Mouse (Mus musculus): ENCODE measurements around the gene Samd8. TPM values are rescaled to one million over a fixed set of nuclear protein-coding genes. Genes with fewer than 3 reads are reported as not detected.

Gene Samd8
- 10 to 100 TPM; 28.4 to 28.9 TPM for total RNA-seq (2021)

DNA sequence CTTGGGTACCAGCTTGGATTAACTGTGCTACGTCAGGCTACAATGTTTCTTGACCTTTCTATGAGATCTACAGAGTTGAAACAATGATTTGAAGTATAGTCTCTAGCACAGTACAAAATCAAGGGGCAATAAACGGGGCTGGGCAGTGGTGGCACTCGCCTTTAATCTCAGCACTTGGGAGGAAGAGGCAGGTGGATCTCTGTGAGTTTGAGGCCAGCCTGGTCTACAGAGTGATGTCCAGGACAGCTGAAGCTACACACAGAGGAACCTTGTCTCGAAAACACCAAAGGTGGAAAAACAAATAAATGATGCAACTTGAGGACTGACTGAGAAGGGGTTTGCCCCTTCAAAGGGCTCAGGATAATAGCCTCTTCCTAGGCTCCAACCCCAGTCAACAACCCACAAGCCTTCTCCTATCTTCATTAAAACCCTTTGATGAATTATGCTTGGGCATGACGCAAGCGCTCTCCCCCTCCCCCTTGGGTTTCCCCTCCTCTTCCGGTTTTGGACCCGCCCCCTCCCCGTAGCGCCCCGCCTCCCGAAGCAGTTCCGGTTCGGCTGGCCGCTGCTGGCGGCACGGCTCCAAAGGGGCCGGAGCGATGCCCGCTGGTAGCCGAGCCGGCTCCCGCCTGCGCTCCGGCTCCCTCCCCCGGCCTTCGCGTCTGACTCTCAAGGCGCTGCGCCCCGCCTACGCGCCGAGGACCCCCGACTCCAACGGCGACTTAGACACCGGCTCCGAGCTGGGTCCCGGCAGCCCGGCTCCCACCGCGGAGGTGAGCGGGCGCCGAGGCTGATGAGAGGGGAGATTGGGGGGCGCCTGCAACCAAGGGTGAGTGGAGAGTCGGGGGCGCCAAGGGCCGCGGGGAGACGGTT lies at the start of gene Samd8:
TSS of gene Samd8 (plus strand) at position 524 of the 873 bp plus-strand sequence.
- peak; percentile 82 to 89 for DNase-seq
- intact Hi-C loops (cut with DNase I): loop anchor here (2.0 to 5.0 kb wide), 2 partner anchors 99 to 248 kb away; partner anchors contain the start of gene Comtd1

DNA sequence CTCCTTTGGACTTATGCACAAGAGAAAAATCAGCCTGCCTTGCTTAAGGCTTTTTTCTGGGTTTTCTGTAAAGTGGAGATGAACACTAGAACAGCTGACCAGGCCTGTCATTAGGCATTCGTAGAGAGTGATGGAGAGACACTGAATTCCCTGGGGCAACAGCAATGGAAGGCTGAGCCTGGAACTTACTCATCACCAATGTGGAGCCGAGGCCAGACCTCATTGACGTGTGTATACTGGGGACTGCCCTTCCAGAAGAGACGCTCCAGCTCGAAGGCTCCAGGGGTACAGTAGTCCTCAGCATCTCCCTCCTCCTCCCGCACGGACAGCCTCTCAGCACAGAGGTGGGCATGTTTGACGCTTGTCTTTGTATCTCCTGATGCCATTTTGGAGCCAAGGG lies 47.6 kb upstream of the Samd8 start:
- intact Hi-C loops (cut with DNase I): no loop called here
- DNase-seq: no peak

- DNase-seq: no peak
- intact Hi-C loops (cut with DNase I): no loop called here
These were observed 47.1 kb upstream of the Samd8 start for GRCm38 (mm10) chr14:21703255-21703654.

GRCm38 (mm10) chr14:21705462-21705861 lies 44.9 kb upstream of the Samd8 start:
- intact Hi-C loops (cut with DNase I): no loop called here

DNA sequence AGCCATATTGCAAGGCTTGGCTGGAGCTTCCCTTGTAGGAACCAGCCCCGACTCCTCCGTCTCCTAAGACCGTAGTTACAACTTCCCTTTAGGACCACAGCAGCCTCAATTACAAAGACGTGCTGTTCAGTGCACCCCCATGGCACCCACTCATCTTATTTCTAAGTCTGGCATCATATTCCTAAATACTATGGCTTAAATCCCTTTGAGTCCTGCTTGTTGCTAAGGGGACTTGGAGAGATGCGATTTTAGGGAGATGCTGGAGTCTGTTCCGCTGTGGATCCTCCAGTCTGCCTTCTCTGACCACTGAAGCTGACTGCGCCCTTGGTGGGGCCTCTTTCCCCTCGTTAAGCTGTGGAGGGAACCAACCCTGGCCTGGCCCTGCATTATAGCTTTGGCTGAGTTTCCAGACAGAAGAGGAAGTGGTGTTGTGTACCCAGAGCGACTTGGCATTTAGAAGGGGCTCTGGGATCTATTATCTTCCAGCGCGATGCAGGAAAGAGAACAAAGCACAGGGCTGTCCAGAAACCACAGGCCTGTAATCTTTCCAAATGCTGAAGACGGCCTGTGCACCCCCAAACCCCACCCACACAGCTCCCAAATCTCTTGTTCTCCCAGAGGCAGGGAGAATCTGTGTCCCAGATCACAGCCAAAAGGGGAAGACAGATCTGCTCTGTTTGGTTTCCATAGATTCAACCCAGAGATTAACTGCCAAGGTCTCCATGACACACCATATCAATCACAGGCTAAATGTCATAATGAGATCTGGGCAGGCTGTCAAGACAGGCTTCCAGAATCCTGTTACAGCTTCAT lies 43.4 kb upstream of the Samd8 start:
- peak; percentile 34 to 47 for DNase-seq
- intact Hi-C loops (cut with DNase I): no loop called here

More at GRCm38 (mm10) chr14:21705462-21705861, 44.9 kb upstream of the Samd8 start:
- no peak for DNase-seq

DNA sequence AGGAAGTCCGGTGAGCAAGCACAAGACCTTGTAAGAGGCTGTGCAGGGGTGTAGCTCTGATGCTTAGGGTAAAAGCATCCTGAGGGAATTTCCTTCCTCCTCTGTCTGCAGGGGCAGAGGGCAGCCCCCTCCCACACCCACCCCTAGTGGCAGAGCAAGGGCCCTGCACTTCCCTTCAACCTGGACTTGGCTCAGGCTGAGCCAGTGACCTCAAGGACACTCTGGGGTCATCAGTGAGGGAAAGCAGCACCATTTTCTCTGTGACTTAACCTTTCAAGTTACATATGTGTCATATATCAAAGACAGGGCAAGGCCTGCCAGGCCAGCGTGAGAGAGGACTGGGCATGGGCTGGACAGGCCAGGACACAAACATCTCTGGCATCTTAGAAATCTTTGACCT lies 40.8 kb upstream of the Samd8 start:
- intact Hi-C loops (cut with DNase I): no loop called here
- DNase-seq: no peak

- DNase-seq: no peak
- intact Hi-C loops (cut with DNase I): no loop called here
These were observed 39.1 kb upstream of the Samd8 start for GRCm38 (mm10) chr14:21711231-21711630.

DNA sequence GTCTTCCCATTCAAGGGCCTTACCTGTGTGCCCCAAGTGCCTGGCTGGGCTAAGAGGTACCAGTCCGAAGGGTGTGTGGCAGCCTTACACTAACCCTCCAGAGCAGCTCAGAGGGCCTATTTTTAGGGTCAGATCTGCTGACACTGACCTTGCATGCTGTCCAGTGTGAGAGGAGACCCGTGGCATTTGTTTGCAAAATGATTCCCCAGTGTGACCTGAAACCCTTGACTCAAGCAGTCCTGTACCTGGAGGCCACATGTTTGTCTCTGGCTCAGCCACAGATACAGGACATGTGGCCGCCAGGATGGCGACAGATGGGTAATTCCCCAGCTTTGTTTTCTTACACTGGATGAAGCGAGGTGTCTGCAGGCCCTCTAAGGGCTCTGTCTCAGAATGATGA lies 35.8 kb upstream of the Samd8 start, which contains the start of gene Dupd1:
TSS of gene Dupd1 (minus strand) at position 91 of the 400 bp plus-strand sequence.
- intact Hi-C loops (cut with DNase I): no loop called here
- DNase-seq: no peak

DNA sequence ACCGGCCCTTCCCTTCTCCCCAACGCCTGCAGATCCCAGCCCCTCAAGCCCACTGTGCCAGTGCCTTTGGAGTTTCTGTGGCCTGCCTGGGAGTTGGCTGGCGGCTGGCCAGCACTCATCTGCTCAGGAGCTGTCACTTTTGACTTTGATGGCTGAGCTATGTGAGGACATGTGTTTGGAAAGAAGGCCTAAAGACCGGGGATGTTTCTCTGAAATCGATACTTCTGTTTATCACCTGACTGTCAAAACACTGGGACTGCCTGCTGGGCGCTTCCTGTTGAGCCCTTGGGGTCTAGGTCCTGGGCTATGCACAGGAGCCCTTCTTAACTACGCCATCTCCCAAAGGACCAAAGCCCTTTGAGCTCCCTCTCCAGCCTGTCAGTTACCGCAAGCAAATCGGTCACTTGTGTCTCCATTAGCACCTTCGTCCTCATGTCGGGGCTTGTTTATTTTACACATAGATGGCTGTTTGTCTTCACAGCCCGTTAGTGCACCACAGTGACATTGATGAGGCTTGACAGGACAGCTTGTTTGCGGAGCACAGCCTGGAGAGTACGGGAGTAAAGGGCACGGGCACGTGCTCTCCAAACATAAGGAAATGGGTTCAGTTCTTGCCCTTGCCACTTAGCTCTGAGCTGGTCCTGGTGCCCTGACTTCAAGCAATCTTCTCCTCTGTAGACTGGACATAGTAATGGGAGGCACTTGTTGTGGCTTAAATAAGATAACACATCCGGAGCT lies 30.5 kb upstream of the Samd8 start:
- intact Hi-C loops (cut with DNase I): no loop called here
- DNase-seq: no peak

GRCm38 (mm10) chr14:21720430-21721205 lies 29.7 kb upstream of the Samd8 start:
- DNase-seq: no peak
- intact Hi-C loops (cut with DNase I): no loop called here

DNA sequence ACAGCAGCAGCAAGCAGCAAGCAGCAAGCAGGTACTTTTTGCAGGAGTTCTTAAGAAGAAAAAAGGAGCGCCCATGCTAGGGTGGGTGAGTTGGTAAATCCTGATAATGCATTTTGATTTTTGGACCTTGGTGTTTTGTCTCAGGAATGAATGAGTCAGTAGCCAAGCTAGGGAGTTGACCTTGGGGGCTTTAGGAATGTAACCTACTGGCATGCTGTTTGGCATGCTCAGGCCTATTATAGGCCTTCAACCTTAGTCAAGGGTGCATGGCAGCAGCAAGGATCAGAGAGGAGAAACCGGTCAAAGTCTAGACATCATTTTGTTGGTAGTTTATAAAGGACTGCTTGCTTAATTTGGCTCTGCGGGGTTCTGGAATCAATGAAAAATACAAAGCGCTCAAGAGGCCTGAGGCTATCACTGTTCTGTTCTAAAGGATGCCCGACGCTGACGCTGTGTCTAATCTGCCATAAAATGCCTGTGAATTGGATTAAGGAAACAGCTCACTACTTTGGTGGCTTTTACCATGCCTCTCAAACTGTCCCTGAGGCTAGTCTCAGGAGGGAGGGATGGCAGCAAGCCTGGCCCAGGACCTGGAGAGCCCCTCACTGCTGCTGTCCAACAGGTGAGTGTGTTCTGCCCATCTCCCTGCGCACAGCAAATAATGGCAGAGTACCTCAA lies 28.2 kb upstream of the Samd8 start:
- no peak for DNase-seq
- intact Hi-C loops (cut with DNase I): no loop called here

DNA sequence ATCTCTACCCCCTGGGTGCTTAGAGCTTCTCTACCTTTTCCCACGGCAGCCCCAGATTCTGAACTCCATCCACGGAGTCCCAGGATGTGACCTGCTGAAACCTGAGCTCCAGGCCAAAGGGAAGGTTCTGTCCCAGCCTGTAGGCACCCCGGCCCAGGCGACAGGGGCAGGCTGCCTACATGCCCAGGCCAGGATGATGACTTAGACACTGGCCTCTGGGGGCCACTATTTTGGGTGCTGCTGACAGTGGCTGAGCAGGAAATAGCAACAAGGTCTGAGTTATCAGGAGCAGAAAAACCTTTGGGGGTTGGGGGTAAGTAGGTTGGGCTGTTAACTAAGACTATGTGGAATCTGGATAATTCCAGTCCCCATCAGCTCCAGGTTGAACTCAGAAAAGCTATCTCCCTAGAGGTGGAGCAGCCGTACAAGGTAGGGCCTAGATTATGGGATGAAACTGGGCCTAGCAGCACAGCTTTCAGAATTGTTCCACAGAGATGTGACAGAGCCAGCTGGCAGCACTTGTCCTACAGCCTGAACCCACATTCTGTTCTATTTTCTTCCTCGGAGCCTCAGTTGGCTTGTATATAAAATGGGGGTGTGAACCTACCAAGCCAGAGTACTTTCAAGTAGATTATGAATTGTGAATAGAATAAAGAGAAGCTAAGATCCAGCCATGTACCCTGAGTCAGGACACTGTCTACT lies 21.1 kb upstream of the Samd8 start:
- no peak for DNase-seq
- intact Hi-C loops (cut with DNase I): no loop called here

DNA sequence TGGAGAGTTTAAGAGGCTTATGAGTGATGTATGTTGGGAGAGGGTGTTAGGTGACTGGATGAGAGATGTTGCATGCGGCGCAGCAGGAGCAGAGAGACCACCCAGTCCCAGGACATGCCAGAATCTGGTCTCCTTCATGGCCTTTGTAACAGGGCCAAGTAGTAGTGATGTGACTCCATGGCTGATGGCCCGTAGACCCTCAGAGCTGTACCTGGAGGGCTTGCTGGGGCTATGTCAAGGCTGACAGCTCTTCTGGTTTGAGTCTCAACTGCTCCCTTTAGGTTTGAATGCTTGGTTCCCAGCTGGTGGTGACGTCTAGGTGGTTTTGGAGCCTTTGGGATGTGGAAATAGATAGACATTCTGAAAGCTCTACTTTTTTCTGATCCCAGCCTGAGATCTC lies 20.4 kb upstream of the Samd8 start:
- DNase-seq: no peak
- intact Hi-C loops (cut with DNase I): no loop called here

GRCm38 (mm10) chr14:21733131-21733905 lies 17.0 kb upstream of the Samd8 start:
- no peak for DNase-seq
- intact Hi-C loops (cut with DNase I): no loop called here

- DNase-seq: no peak
- intact Hi-C loops (cut with DNase I): loop anchor here (5.0 kb wide), 3 partner anchors 128 to 618 kb away; no protein-coding TSS in a partner anchor
These were observed 10.0 kb upstream of the Samd8 start for GRCm38 (mm10) chr14:21740345-21740744.

DNA sequence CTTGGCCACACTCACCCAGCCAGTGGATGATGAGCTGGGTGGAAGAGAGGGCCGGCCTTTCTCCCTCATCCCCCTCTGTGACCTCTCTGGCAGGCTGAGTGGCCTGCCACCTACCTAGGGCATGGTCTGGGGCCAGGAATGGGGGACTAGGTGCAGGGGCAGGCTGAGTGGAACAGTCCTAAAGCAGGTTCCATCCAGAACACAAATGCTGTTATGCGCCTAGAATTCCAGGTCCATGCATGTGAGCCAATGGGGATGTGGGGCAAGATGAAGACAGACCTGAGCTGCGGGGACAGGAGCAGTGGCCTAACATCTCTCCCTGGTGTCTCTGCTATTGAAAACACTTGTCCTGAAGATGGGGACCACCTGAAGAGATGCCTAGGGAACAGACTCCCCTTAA lies 9.0 kb upstream of the Samd8 start:
- intact Hi-C loops (cut with DNase I): loop anchor here (1.0 to 5.0 kb wide), 4 partner anchors 63 to 619 kb away; no protein-coding TSS in a partner anchor
- DNase-seq: no peak

- peak; percentile 86 to 87 for DNase-seq
- intact Hi-C loops (cut with DNase I): loop anchor here (1.0 to 5.0 kb wide), 5 partner anchors 63 to 619 kb away; no protein-coding TSS in a partner anchor
These were observed 8.5 kb upstream of the Samd8 start for GRCm38 (mm10) chr14:21741786-21742185.

DNA sequence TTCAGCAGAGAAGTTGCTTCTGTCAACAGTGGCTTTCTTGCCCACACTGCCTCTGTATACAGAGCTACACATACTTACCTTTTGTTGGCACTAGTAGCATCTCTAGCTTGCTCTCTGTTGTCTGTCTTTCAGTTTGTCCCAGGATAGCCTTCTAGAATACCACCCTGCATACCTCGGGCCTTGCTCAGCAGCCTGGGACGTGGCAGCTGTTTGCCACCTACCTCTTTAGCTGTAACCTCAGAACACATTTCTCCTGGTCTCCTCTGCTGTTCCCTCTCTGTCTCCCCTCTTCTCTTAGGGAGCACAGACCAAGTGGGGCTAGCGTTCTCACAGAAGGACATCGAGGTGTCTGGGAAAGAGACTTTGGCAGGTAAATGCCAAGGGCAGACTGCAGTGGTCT lies 7.9 kb upstream of the Samd8 start:
- intact Hi-C loops (cut with DNase I): loop anchor here (1.0 to 5.0 kb wide), 4 partner anchors 130 to 620 kb away; no protein-coding TSS in a partner anchor
- no peak for DNase-seq

Data from heart, postnatal 36 days (tissue).